Mouse (Mus musculus): ENCODE data around the gene Otud7a.

DNA sequence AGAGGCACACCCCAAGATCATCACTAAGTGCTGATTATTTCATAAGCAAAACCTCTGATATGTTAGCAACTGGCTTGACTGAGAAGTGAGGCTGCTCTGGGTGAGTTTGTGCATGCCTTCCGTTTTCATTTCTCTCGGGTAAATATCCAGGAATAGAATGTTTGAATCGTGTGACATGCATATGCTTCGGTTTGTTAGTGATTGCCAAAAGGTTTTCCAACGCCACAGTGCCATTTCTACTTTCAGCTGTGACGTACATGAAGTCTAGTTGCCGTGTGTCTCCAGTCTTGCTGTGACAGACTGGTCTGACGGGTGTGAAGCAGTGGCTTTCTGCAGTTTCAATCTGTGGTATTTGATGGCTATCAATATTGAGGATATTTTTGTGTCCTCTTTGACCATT lies 273.4 kb downstream of the Otud7a start:
- no peak for TF ChIP-seq POLR2AphosphoS5 (IDR thresholded peaks at IDR 0.05; ENCODE audit: borderline replicate concordance, low read depth, low read length)
- TF ChIP-seq POLR2A (IDR thresholded peaks at IDR 0.05; ENCODE audit: control insufficient read depth in 1 of 2, insufficient read depth in 1 of 2, low read depth in 1 of 2, low read length in 2 of 2, poor library complexity in 1 of 2), result no peak
- TF ChIP-seq CTCF (IDR thresholded peaks at IDR 0.05 in 2 of 3, conservative IDR thresholded peaks at IDR 0.05 in 1 of 3; ENCODE audit: control insufficient read depth in 1 of 3, insufficient read depth in 1 of 3, low read depth in 2 of 3, low read length in 3 of 3, poor library complexity in 1 of 3, severe bottlenecking in 1 of 3), result no peak
- TF ChIP-seq TCF12 (IDR thresholded peaks at IDR 0.05; ENCODE audit: low read depth, low read length), result no peak
- TF ChIP-seq HCFC1 (IDR thresholded peaks at IDR 0.05; ENCODE audit: low read depth, low read length), result no peak
